Mouse (Mus musculus): ENCODE data around the gene Asah2. TPM values are rescaled to one million over a fixed set of nuclear protein-coding genes. Genes with fewer than 3 reads are reported as not detected.

The Asah2 gene
- polyA plus RNA-seq, 1 experiment = 14.5 TPM

DNA sequence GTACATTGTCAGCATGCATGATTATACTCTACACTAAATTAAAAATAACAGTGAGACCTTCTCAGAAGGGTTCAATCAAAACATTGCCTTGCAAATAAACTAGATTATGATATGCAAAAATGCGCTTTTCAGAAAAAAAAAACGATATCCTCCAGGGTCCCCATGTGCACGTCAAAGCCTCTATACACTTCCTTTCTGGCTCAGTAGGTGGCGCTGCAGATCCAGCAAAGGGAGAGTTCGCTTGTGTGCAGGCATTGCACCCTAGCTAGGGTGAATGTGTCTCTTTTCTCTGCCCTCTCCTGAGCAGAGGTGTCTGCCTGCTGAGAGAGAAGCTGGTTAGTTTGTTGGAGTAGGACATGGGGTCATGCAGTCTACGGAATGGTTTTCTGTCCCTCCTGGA is 136.0 kb downstream of the Asah2 start:
- TF ChIP-seq POLR2A (IDR thresholded peaks at IDR 0.05; ENCODE audit: borderline replicate concordance, insufficient read depth, low read length) = no peak
- TF ChIP-seq CTCF (IDR thresholded peaks at IDR 0.05; ENCODE audit: borderline replicate concordance, insufficient read depth, low read depth, low read length) = peak; percentile 93
- H3K27ac ChIP-seq (ENCODE audit: insufficient read depth, low read length) = no peak overlapping the region
- no peaks in the 10 kb centered on the region for H3K4me1 ChIP-seq (ENCODE audit: control insufficient read depth, insufficient read depth, low read length)
- no peaks in the 10 kb centered on the region for H3K27me3 ChIP-seq (ENCODE audit: control insufficient read depth, insufficient read depth, low read length)
- H3K4me3 ChIP-seq (replicated peaks; ENCODE audit: insufficient read depth, low read depth, low read length) = no peak overlapping the region
- peak; percentile 54 to 74 for DNase-seq
- 6% methylated on average over 6 of the region's 6 CpGs for WGBS

DNA sequence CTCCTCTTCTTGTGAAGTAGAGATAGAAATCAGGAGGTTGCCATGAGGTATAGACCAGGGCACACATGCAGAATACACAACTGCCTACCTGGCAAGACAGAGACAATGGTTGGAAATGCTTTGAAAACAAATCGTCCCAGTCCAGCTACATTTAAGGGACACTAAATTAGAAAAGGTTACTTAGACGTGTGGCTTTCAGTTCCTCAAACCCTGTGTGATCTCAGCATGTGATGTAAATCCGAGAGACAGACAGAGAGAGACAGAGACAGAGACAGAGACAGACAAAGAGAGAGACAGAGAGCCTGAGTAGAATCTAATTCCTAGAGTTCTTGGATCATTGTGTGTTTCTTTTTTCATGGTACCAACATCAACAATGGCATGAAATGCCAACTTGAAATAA is 136.6 kb downstream of the Asah2 start:
- Histone ChIP-seq H3K4me3 (replicated peaks; ENCODE audit: insufficient read depth, low read depth, low read length) (no peak overlapping the region), H3K27ac (ENCODE audit: insufficient read depth, low read length) (no peak overlapping the region), H3K27me3 (ENCODE audit: control insufficient read depth, insufficient read depth, low read length) (no peaks in the 10 kb centered on the region), H3K4me1 (ENCODE audit: control insufficient read depth, insufficient read depth, low read length) (no peaks in the 10 kb centered on the region)
- WGBS = 57% methylated on average over 3 of the region's 3 CpGs
- no peak for DNase-seq
- TF ChIP-seq CTCF (IDR thresholded peaks at IDR 0.05; ENCODE audit: borderline replicate concordance, insufficient read depth, low read depth, low read length) = no peak
- TF ChIP-seq POLR2A (IDR thresholded peaks at IDR 0.05; ENCODE audit: borderline replicate concordance, insufficient read depth, low read length) = no peak

DNA sequence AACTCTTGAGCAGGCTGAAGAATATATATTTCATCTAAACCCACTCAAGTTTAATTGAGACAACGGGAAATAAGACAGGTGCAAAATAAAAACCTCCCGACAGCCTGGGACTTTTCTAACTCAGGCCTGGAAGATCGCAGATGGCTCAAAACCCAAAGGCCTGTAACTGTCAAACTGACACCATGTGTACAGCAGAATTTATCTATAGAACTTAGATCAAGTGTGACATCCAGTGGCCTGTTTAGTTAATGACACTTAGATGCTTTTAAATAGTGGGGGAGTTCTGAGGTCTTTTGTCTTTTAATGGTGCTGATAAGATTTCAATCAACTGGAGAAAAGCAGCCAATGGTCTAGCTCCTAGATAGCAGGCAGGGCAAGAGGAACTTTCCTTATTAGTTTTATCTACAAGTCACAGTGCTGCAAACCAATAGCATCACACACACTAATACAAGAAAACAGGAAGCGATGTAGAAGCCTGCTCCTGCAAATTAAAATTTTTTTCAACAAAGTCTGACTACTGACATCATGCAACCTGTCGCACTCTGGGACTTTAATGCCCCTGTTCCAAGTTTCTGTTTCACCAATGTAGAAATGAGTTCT is 140.0 kb downstream of the Asah2 start:
- WGBS = 55% methylated on average over 5 of the region's 5 CpGs
- H3K27me3 ChIP-seq (ENCODE audit: control insufficient read depth, insufficient read depth, low read length) = no peaks in the 10 kb centered on the region
- no peak overlapping the region for H3K4me3 ChIP-seq (replicated peaks; ENCODE audit: insufficient read depth, low read depth, low read length)
- no peak overlapping the region for H3K27ac ChIP-seq (ENCODE audit: insufficient read depth, low read length)
- H3K4me1 ChIP-seq (ENCODE audit: control insufficient read depth, insufficient read depth, low read length) = no peaks in the 10 kb centered on the region
- DNase-seq = peak in 1 of 2 experiments; percentile 2
- TF ChIP-seq CTCF (IDR thresholded peaks at IDR 0.05; ENCODE audit: borderline replicate concordance, insufficient read depth, low read depth, low read length) (no peak), POLR2A (IDR thresholded peaks at IDR 0.05; ENCODE audit: borderline replicate concordance, insufficient read depth, low read length) (no peak)

DNA sequence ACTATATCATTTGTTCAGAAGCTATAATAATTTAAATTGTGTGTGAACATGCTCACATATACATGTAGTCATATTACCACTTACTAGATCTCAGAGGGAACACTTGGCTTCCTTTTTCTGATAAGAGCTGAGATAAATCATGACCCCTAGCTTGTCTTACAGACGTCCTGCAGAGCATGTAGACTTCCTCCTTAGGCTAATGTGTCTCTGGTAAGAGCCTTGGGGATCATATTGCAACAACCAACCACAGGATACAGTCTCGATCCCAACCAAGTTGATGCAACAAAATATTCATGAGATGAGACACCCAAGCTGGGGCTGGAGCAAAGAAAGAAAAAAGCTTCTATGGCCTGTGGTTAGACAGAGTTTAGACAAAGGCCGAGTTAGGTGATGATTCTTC is 144.9 kb downstream of the Asah2 start:
- Histone ChIP-seq H3K4me1 (ENCODE audit: control insufficient read depth, insufficient read depth, low read length) (no peaks in the 10 kb centered on the region), H3K27me3 (ENCODE audit: control insufficient read depth, insufficient read depth, low read length) (no peaks in the 10 kb centered on the region), H3K4me3 (replicated peaks; ENCODE audit: insufficient read depth, low read depth, low read length) (no peak overlapping the region), H3K27ac (ENCODE audit: insufficient read depth, low read length) (no peak overlapping the region)
- DNase-seq = no peak
- TF ChIP-seq POLR2A (IDR thresholded peaks at IDR 0.05; ENCODE audit: borderline replicate concordance, insufficient read depth, low read length) (no peak), CTCF (IDR thresholded peaks at IDR 0.05; ENCODE audit: borderline replicate concordance, insufficient read depth, low read depth, low read length) (no peak)
- 65% methylated on average over 3 of the region's 3 CpGs for WGBS

DNA sequence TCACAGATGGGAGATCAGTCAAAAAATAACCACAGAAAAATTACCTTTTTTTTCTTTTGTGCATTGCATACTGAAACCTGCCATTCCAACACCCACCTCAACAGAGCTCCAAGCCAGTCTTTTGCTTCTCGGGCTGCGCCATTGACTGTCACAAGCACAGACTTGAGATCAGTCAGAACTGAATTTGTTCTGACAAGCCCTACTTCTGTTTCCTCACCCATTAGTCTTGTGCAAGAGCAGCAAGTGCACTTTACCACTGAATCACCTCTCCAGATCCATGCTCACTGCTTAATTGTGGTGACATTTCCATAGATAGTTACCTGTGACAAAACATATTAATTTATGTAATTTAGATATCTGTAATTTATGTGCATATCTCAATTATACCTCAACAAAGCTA is 147.6 kb downstream of the Asah2 start:
- TF ChIP-seq CTCF (IDR thresholded peaks at IDR 0.05; ENCODE audit: borderline replicate concordance, insufficient read depth, low read depth, low read length) = no peak
- no peak for TF ChIP-seq POLR2A (IDR thresholded peaks at IDR 0.05; ENCODE audit: borderline replicate concordance, insufficient read depth, low read length)
- Histone ChIP-seq H3K27me3 (ENCODE audit: control insufficient read depth, insufficient read depth, low read length) (no peaks in the 10 kb centered on the region), H3K4me1 (ENCODE audit: control insufficient read depth, insufficient read depth, low read length) (no peaks in the 10 kb centered on the region), H3K27ac (ENCODE audit: insufficient read depth, low read length) (no peak overlapping the region), H3K4me3 (replicated peaks; ENCODE audit: insufficient read depth, low read depth, low read length) (no peak overlapping the region)
- DNase-seq = no peak
- WGBS = 89% methylated on average over 2 of the region's 2 CpGs

DNA sequence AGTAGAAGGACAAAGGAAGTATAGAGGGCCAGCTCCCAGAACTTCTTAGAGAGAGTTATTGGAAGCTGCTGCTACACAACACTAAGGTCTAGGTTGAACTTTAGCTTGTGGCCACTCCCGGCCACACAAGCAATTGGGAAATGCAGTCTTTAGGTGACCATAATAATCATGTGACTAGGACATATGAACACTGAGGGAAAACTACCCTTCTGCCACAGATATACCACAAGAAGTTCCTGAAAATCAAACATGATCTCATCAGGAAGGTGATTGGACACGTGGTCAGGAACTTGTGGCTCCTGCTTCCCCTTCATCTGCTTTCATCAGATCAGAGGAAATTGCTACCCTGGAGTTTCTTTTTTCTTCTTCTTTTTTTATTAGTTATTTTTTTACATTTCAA is 151.7 kb downstream of the Asah2 start:
- no peaks in the 10 kb centered on the region for H3K4me1 ChIP-seq (ENCODE audit: control insufficient read depth, insufficient read depth, low read length)
- WGBS = 72% methylated on average over 2 of the region's 2 CpGs
- H3K27ac ChIP-seq (ENCODE audit: insufficient read depth, low read length) = no peak overlapping the region
- DNase-seq = no peak
- H3K27me3 ChIP-seq (ENCODE audit: control insufficient read depth, insufficient read depth, low read length) = no peaks in the 10 kb centered on the region
- no peak for TF ChIP-seq CTCF (IDR thresholded peaks at IDR 0.05; ENCODE audit: borderline replicate concordance, insufficient read depth, low read depth, low read length)
- no peak for TF ChIP-seq POLR2A (IDR thresholded peaks at IDR 0.05; ENCODE audit: borderline replicate concordance, insufficient read depth, low read length)
- H3K4me3 ChIP-seq (replicated peaks; ENCODE audit: insufficient read depth, low read depth, low read length) = no peak overlapping the region

DNA sequence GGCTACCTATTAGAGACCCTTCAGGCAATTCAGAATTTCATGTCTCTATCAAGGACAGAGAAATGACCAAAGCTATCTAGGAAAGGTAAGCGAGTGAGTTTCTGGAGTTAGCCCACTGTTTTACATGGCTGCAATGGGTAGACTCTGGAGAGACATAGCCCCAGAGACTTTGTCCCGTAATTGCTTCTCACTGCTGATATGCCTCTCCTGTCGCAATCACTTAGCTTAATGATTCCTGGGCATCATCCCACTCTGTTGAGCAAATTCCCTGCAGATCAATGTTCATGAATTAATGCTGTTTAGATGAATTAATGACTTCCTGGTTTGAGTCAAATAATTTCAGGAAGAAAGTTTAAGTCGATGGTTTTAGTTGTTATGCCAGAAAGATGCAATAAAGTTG is 153.3 kb downstream of the Asah2 start:
- no peak overlapping the region for H3K27ac ChIP-seq (ENCODE audit: insufficient read depth, low read length)
- no peaks in the 10 kb centered on the region for H3K27me3 ChIP-seq (ENCODE audit: control insufficient read depth, insufficient read depth, low read length)
- WGBS = 78% methylated on average over 4 of the region's 4 CpGs
- DNase-seq = no peak
- H3K4me1 ChIP-seq (ENCODE audit: control insufficient read depth, insufficient read depth, low read length) = no peaks in the 10 kb centered on the region
- H3K4me3 ChIP-seq (replicated peaks; ENCODE audit: insufficient read depth, low read depth, low read length) = no peak overlapping the region
- TF ChIP-seq CTCF (IDR thresholded peaks at IDR 0.05; ENCODE audit: borderline replicate concordance, insufficient read depth, low read depth, low read length) (no peak), POLR2A (IDR thresholded peaks at IDR 0.05; ENCODE audit: borderline replicate concordance, insufficient read depth, low read length) (no peak)

DNA sequence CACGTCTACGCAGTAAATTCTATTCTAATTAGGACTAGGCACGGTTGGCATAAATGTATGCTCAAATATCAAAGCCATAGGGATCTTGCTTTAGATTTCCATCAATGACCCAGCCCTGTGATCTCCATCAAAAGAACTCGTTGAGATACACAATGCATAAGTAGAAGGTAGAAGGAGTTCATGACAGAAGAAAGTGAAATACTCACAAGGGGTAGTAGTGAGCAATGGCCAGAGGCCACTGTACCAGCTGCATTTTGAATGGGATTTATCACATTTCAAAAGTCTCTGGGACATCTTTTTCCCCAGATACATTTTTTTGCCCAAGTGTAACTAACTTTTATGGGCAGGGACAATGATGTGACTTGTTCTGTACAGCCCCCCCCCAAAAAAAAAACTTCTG is 153.7 kb downstream of the Asah2 start:
- Histone ChIP-seq H3K27me3 (ENCODE audit: control insufficient read depth, insufficient read depth, low read length) (no peaks in the 10 kb centered on the region), H3K27ac (ENCODE audit: insufficient read depth, low read length) (no peak overlapping the region)
- WGBS = 84% methylated on average over 4 of the region's 4 CpGs

More for the DNA sequence above, 153.7 kb downstream of the Asah2 start:
- DNase-seq = no peak
- Histone ChIP-seq H3K4me3 (replicated peaks; ENCODE audit: insufficient read depth, low read depth, low read length) (no peak overlapping the region), H3K4me1 (ENCODE audit: control insufficient read depth, insufficient read depth, low read length) (no peaks in the 10 kb centered on the region)
- no peak for TF ChIP-seq CTCF (IDR thresholded peaks at IDR 0.05; ENCODE audit: borderline replicate concordance, insufficient read depth, low read depth, low read length)

Data from cerebellum, adult 2 months (tissue).